Mouse (Mus musculus) Muller cell, postnatal 12 days (primary cell): ENCODE data around the gene Nr5a2.
"Not testable (repeated sequence)": the region's sequence is repeated elsewhere in the genome, so short reads cannot be mapped to it uniquely, and the experiment has no call there.

Experiments
- DNase-seq: peaks from one replicate; pipeline ENCODE4 v3.0.0-alpha.2; 2015; ENCODE audit errors: inconsistent ontology term

Nr5a2 gene

DNA sequence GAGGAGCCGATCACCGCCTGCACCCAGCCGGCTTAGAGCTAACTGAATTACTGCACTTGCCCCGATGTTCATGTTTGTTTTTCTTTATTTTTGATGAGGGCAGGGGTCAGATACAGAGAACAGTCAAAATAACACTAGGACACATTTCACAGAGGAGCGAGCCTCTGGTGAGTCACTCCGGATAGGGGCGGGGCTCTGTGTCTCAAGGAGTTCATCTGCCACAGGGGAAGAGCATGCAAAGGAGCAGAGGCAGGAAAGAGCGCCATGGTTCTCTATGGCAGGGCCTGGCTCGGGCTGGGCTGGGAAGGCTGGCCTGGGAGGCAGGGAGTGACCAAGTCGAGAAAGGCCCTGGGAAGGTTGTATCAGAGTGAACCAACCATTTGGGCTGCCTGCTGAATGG, 121.0 kb downstream of the Nr5a2 start:
- no peak for DNase-seq

GRCm38 (mm10) chr1:136832305-136833152, 127.7 kb downstream of the Nr5a2 start:
- peak; percentile 22 for DNase-seq

DNA sequence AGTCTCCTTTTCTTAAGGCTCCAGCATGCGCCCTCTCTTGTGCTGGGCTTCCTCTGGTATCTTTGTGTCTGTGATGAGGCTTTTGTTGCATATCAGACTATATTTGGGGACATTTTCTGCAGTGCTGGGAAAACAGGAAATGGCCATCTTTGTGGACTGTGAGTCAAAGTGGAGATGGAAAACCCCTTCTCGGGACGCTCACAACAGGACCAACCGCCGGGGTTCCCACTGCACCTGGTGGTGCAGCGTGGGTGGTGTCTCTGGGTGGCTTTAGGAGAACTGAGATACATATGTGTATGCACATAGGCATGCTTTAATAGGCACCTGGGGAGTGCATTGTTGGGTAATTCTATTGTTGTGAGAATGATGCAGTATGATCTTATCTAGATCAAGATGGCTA, 129.3 kb downstream of the Nr5a2 start:
- no peak for DNase-seq

DNA sequence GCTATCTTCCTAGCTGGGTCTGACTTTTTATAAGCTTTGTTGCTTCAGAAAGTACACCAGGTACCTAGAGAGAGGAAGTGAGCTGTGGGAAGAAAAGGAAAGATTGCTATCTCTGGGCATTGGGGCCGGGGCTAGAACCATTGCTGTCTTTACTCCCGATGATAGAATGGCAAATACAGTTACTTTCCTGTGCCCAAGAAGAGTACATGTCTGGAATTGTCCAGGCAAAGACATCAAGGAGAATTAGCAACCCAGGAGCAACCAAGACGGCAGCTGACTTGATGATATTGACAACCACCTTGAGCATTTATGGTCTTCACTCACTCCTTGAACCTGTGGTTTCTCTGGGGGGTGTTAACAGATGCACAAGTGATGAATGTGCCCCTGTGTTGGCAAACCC, 130.3 kb downstream of the Nr5a2 start:
- no peak for DNase-seq

GRCm38 (mm10) chr1:136823897-136824296, 136.4 kb downstream of the Nr5a2 start:
- no peak for DNase-seq

DNA sequence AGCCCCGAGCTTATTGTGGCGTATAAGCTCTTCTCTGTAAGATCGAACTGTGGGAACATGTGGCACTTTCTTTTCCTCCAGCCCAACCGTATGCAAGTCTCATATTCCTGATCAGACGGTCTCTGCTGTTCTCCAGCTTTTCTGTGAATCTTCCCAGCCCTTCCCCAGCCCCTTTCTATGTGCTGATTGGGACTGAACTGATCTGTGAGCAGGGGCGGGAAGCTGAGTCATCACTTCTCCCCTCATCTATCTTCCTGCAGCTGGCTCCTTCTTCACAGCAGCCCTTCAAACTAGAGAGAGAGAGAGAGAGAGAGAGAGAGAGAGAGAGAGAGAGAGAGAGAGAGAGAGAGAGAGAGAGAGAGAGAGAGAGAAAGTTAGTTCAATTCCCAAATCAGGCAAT, 159.6 kb downstream of the Nr5a2 start:
- DNase-seq = no peak

GRCm38 (mm10) chr1:136796361-136797090, 163.7 kb downstream of the Nr5a2 start:
- no peak for DNase-seq

DNA sequence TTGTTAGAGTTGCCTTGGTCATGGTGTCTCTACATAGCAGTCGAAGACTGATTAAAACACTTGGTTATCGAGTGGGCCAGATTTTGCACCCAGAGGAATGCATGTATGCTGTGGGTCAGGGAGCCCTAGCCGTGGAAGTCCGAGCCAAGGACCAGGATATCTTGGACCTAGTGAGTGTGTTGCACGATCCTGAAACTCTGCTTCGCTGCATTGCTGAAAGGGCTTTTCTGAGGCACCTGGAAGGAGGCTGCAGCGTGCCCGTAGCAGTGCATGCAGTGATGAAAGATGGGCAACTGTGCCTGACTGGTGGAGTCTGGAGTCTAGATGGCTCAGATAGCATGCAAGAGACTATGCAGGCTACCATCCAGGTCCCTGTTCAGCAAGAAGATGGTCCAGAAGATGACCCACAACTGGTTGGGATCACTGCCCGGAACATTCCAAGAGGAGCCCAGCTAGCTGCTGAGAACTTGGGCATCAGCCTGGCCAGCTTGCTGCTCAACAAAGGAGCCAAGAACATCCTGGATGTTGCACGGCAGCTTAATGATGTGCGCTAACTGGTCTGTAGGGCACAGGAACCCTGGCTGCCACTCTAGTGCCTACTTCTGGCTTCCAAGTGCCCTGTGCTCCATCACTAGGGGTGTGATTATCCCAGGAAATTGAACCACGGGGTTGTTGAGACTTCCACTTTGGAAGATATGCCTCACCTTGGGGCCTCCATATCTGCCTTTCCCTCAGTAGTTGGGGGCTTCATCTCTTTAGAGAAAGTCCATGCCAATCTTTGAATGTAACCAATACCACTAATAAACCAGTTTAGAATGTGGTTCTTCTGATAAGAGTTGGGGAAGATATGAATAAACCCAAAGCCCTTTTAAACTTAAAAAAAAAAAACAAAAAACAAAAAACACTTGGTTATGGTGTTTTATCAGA, 167.0 kb downstream of the Nr5a2 start:
- not testable (repeated sequence) for DNase-seq
